Mouse (Mus musculus): ENCODE measurements around the gene Myo1d. TPM values are rescaled to one million over a fixed set of nuclear protein-coding genes. Genes with fewer than 3 reads are reported as not detected.
"Not testable (repeated sequence)": the region's sequence is repeated elsewhere in the genome, so short reads cannot be mapped to it uniquely, and the experiment has no call there.

Gene Myo1d
- polyA plus RNA-seq, 1 experiment from 2014 or later: 80.9 TPM

DNA sequence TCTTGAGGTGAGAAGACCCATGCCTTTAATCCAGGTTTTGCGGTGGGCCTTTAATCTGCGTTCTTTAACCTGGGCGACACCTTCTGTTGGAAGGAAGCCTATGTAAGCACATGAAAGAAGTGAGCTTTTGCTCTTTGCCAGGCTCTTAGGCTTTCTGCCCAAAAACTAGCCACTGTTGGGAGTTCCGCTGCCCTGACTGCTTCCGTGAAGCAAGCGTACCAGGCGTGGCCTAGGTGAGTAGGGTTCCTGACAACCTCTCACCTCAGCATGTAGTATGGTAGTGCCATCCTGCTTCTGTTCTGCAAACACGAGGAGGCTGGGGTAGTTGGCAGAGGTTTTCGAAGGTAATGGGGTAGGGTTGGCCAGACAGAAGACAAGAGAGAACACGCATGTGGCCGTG is 305.0 kb downstream of the Myo1d start:
- ATAC-seq: no peak
- Histone ChIP-seq H3K27ac (ENCODE audit: low read length) (no peak overlapping the region), H3K4me1 (ENCODE audit: control insufficient read depth, insufficient read depth, low read length) (peaks cover 11% of the 10 kb centered on the region), H3K36me3 (ENCODE audit: control insufficient read depth, insufficient read depth, low read length) (peaks cover 13% of the 10 kb centered on the region), H3K4me2 (ENCODE audit: low read depth, low read length) (no peak overlapping the region), H3K9me3 (ENCODE audit: control insufficient read depth, low read length) (no peaks in the 10 kb centered on the region), H3K27me3 (replicated peaks; ENCODE audit: control insufficient read depth, insufficient read depth, low read length) (0 out of 2 replicates have a peak, but pooled peaks cover 3% of the 10 kb centered on the region), H3K4me3 (ENCODE audit: low read length) (no peak overlapping the region), H3K9ac (ENCODE audit: low read depth, low read length) (no peak overlapping the region)
- 92% methylated on average over 11 of the region's 11 CpGs for WGBS

DNA sequence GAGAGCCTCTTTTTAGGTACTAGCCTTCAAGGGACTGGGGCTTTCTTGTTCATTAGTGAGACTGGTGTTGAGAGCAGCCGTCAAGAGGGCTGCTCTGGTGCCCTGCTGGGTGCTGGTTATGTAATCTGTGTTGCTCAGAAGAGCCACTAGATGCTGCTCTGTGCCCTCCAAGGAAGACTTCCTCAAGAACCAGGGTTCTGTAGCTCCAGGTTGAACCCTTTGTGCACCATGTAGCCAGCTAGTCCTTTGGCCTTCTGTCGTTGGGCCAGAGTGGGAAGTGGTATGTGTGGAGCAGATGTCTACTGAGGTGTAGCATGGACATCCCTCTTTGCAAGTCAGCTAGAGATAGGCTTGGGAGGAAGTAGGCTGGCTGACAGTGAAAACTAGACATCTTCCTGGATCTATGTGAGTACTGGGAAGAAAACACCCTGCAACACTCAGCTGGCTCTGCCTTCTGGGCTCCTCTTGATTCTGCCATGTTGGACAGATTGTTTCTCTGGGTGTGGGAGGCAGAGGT is 305.6 kb downstream of the Myo1d start:
- 61% methylated on average over 2 of the region's 2 CpGs for WGBS
- Histone ChIP-seq H3K27ac (ENCODE audit: low read length) (no peak overlapping the region), H3K27me3 (replicated peaks; ENCODE audit: control insufficient read depth, insufficient read depth, low read length) (0 out of 2 replicates have a peak, but pooled peaks cover 3% of the 10 kb centered on the region), H3K4me3 (ENCODE audit: low read length) (no peak overlapping the region), H3K9ac (ENCODE audit: low read depth, low read length) (no peak overlapping the region), H3K4me2 (ENCODE audit: low read depth, low read length) (no peak overlapping the region), H3K36me3 (ENCODE audit: control insufficient read depth, insufficient read depth, low read length) (peaks cover 16% of the 10 kb centered on the region), H3K4me1 (ENCODE audit: control insufficient read depth, insufficient read depth, low read length) (peaks cover 11% of the 10 kb centered on the region), H3K9me3 (ENCODE audit: control insufficient read depth, low read length) (no peaks in the 10 kb centered on the region)
- ATAC-seq: no peak

DNA sequence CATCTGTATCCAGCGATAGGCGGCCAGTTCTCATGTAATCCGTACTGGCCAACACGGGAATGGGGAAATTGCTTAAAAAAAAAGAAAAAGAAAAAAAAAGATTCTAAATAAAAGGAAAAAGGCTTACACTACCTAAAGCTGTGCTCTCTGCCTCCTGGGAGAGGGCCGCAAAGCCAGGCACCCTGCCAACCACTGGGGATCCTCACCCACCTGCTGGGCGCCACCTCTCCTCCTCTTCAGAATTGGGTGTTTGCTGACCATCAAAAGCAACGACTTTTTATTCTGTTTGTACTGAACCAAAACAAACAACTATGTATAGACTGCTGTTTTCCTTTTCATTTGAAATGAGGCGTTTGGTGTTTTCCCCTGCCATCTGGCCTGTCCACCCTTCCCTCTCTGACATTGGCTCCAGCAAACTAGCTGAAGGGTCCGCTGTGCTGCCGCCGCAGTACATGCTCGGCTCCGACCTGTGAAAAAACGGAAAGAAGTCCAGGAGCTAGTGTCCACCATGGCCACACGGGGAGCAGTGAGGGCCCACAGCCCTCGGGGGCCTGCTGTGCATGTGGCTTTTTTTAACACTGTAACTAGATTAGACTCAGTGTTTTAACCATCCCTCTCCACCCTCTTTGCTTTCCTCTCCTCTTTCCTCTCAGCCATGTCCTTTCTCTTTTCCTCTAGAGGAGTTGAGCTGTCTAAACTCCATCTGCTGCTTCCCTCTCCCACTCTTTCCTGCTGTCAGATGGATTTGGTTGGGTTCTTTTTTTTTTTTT is 307.8 kb downstream of the Myo1d start:
- Histone ChIP-seq H3K9ac (ENCODE audit: low read depth, low read length) (no peak overlapping the region), H3K27me3 (replicated peaks; ENCODE audit: control insufficient read depth, insufficient read depth, low read length) (no peaks in the 10 kb centered on the region), H3K9me3 (ENCODE audit: control insufficient read depth, low read length) (no peaks in the 10 kb centered on the region), H3K4me1 (ENCODE audit: control insufficient read depth, insufficient read depth, low read length) (no peaks in the 10 kb centered on the region), H3K4me2 (ENCODE audit: low read depth, low read length) (no peak overlapping the region), H3K4me3 (ENCODE audit: low read length) (no peak overlapping the region), H3K27ac (ENCODE audit: low read length) (no peak overlapping the region), H3K36me3 (ENCODE audit: control insufficient read depth, insufficient read depth, low read length) (peaks cover 22% of the 10 kb centered on the region)
- WGBS: 82% methylated on average over 16 of the region's 16 CpGs
- no peak for ATAC-seq

DNA sequence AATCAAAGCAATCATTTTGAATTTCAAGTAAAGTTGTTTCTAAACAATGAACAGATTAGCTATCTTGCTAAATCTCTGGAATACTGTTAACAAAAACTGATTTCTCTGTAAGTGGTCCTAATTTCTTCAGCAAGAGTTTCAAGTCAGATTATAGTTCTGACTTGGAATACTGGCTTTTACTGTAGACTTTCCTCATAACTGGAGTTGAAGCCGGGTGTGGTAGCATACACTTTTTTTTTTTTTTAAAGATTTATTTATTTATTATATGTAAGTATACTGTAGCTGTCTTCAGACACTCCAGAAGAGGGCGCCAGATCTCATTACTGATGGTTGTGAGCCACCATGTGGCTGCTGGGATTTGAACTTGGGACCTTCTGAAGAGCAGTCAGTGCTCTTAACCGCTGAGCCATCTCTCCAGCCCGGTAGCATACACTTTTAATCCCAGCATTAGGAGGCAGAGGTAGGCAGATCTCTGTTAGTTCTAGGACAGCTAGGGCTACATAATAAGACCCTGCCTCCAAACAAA is 316.2 kb downstream of the Myo1d start:
- not testable (repeated sequence) for ATAC-seq; H3K9me3 ChIP-seq (ENCODE audit: control insufficient read depth, low read length); H3K4me3 ChIP-seq (ENCODE audit: low read length); H3K27ac ChIP-seq (ENCODE audit: low read length); H3K4me1 ChIP-seq (ENCODE audit: control insufficient read depth, insufficient read depth, low read length); H3K9ac ChIP-seq (ENCODE audit: low read depth, low read length); H3K4me2 ChIP-seq (ENCODE audit: low read depth, low read length); H3K27me3 ChIP-seq (replicated peaks; ENCODE audit: control insufficient read depth, insufficient read depth, low read length)
- H3K36me3 ChIP-seq (ENCODE audit: control insufficient read depth, insufficient read depth, low read length): peaks cover 22% of the 10 kb centered on the region
- WGBS: 84% methylated on average over 4 of the region's 4 CpGs

DNA sequence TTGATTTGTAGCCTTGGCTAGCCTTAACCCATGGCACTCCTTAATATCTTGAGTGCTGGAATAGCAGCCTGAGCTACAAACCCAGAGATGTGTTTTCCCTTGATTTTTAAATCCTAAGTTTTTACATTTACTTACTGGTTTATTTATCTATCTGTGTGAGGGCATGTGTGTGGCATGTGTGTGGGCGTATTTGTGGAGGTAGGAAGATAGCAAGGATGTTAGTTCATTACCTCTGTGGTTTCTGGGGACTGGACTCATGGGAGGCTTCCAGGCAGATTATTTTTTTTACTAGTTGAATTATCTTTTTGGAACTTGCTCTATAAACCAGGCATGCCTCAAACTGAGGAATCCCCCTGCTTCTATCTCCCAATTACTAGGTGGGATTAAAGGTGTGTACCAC is 326.6 kb downstream of the Myo1d start:
- H3K9ac ChIP-seq (ENCODE audit: low read depth, low read length): no peak overlapping the region
- H3K4me2 ChIP-seq (ENCODE audit: low read depth, low read length): no peak overlapping the region
- H3K9me3 ChIP-seq (ENCODE audit: control insufficient read depth, low read length): no peaks in the 10 kb centered on the region
- WGBS: 91% methylated on average over 1 of the region's 1 CpGs
- H3K27ac ChIP-seq (ENCODE audit: low read length): no peak overlapping the region
- H3K4me3 ChIP-seq (ENCODE audit: low read length): no peak overlapping the region
- ATAC-seq: no peak
- H3K27me3 ChIP-seq (replicated peaks; ENCODE audit: control insufficient read depth, insufficient read depth, low read length): no peaks in the 10 kb centered on the region
- H3K36me3 ChIP-seq (ENCODE audit: control insufficient read depth, insufficient read depth, low read length): peaks cover 6% of the 10 kb centered on the region; the same call in 1 of the 2 replicates
- no peaks in the 10 kb centered on the region for H3K4me1 ChIP-seq (ENCODE audit: control insufficient read depth, insufficient read depth, low read length)

DNA sequence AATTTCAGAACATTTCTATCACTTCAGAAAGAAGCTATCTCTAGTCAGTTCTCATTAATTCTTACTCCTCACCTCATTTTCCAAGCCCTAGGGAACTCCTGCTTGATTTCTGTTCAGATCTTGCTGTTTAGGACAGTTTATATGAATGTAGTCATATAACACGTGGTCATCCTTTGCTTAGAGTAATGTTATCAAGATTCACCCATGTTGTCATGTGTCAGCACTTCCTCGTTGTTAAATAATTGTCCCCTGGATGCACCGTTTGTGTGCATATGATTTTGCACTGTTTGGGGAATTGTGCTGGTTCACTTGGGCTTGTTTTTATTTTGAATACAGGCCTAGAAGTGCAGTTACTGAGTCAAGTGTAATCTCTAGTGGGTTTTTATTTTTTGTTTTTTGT is 327.6 kb downstream of the Myo1d start:
- no peak overlapping the region for H3K4me3 ChIP-seq (ENCODE audit: low read length)
- peaks cover 10% of the 10 kb centered on the region for H3K36me3 ChIP-seq (ENCODE audit: control insufficient read depth, insufficient read depth, low read length)
- ATAC-seq: no peak
- H3K9ac ChIP-seq (ENCODE audit: low read depth, low read length): no peak overlapping the region
- no peak overlapping the region for H3K27ac ChIP-seq (ENCODE audit: low read length)
- no peaks in the 10 kb centered on the region for H3K9me3 ChIP-seq (ENCODE audit: control insufficient read depth, low read length)
- WGBS: 93% methylated on average over 3 of the region's 3 CpGs
- no peaks in the 10 kb centered on the region for H3K27me3 ChIP-seq (replicated peaks; ENCODE audit: control insufficient read depth, insufficient read depth, low read length)
- H3K4me1 ChIP-seq (ENCODE audit: control insufficient read depth, insufficient read depth, low read length): no peaks in the 10 kb centered on the region
- no peak overlapping the region for H3K4me2 ChIP-seq (ENCODE audit: low read depth, low read length)

DNA sequence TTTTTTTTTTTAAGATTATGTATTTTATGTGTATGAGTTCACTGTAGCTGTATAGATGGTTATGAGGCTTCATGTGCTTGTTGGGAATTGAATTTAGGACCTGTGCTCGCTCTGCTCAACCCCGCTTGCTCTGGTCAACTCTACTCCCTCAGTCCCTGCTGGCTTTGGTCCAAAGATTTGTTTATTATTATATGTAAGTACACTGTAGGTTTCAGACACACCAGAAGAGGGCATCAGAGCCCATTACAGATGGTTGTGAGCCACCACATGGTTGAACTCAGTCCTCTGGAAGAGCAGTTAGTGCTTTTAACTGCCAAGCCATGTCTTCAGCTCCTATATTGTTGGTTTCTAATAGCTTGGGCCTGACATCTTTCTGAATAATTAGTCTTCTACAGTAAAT is 330.0 kb downstream of the Myo1d start:
- 92% methylated on average over 2 of the region's 2 CpGs for WGBS
- H3K9ac ChIP-seq (ENCODE audit: low read depth, low read length): no peak overlapping the region
- no peaks in the 10 kb centered on the region for H3K9me3 ChIP-seq (ENCODE audit: control insufficient read depth, low read length)
- H3K4me1 ChIP-seq (ENCODE audit: control insufficient read depth, insufficient read depth, low read length): no peaks in the 10 kb centered on the region
- H3K4me3 ChIP-seq (ENCODE audit: low read length): no peak overlapping the region
- no peak overlapping the region for H3K27ac ChIP-seq (ENCODE audit: low read length)
- H3K4me2 ChIP-seq (ENCODE audit: low read depth, low read length): no peak overlapping the region
- no peak for ATAC-seq
- H3K27me3 ChIP-seq (replicated peaks; ENCODE audit: control insufficient read depth, insufficient read depth, low read length): no peaks in the 10 kb centered on the region
- H3K36me3 ChIP-seq (ENCODE audit: control insufficient read depth, insufficient read depth, low read length): peaks cover 8% of the 10 kb centered on the region

DNA sequence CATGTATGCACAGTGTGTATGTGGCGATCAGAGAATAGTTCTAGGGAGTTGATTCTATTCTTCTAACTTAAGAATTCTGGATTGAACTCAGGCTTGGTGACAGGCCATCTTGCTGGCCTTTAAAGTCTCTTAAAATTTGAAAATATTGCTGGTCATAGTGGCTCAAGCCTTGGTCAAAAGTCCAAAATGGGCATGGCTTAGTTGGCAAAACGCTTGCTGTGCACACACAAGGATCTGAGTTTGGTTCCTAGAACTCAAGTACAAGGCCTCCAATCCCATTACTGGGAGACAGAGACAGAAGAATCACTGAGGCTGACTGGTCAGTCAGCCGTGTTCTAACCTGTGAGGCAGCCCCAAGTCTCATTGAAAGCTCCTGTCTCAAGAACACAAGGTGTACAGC is 332.9 kb downstream of the Myo1d start:
- H3K4me2 ChIP-seq (ENCODE audit: low read depth, low read length): no peak overlapping the region
- H3K9ac ChIP-seq (ENCODE audit: low read depth, low read length): no peak overlapping the region
- no peak overlapping the region for H3K4me3 ChIP-seq (ENCODE audit: low read length)
- H3K4me1 ChIP-seq (ENCODE audit: control insufficient read depth, insufficient read depth, low read length): no peaks in the 10 kb centered on the region
- no peak for ATAC-seq
- H3K27ac ChIP-seq (ENCODE audit: low read length): no peak overlapping the region
- H3K27me3 ChIP-seq (replicated peaks; ENCODE audit: control insufficient read depth, insufficient read depth, low read length): no peaks in the 10 kb centered on the region
- 89% methylated on average over 3 of the region's 3 CpGs for WGBS
- H3K36me3 ChIP-seq (ENCODE audit: control insufficient read depth, insufficient read depth, low read length): peaks cover 5% of the 10 kb centered on the region; the same call in 1 of the 2 replicates
- no peaks in the 10 kb centered on the region for H3K9me3 ChIP-seq (ENCODE audit: control insufficient read depth, low read length)

Data from intestine, embryonic 16.5 days (tissue).